Mouse (Mus musculus) ES-E14 (cell line): ENCODE data around the gene Sdccag8.

Experiments used
- ZC3H11A ChIP-seq: IDR thresholded peaks from 2 replicates; pipeline ENCODE4 v1.6.1; 2012; ENCODE audit warnings: low read depth, mild to moderate bottlenecking, inconsistent platforms, low read length, borderline replicate concordance
- ZNF384 ChIP-seq: IDR thresholded peaks from 2 replicates; pipeline ENCODE4 v1.6.1; 2012; ENCODE audit warnings: low read depth, low read length, inconsistent platforms

- TF ChIP-seq ZC3H11A (no peak), ZNF384 (no peak)
Observed at GRCm38 (mm10) chr1:176996166-176996565, 181.7 kb downstream of the Sdccag8 start.
